Mouse (Mus musculus) small intestine, adult 2 months (tissue): ENCODE results near the gene Lman2l. TPM values are rescaled to one million over a fixed set of nuclear protein-coding genes. Genes with fewer than 3 reads are reported as not detected.

Experiments used
- H3K27ac ChIP-seq: fragments of 200-500 bp; 2 replicates; pipeline ENCODE4 v1.5.1; 2012; ENCODE audit warnings: low read depth, low read length, control low read depth, inconsistent platforms; ENCODE audit not compliant: insufficient read depth
- H3K27me3 ChIP-seq: fragments of 200-500 bp; 2 replicates; pipeline ENCODE4 v1.6.1; 2012; ENCODE audit warnings: mild to moderate bottlenecking, moderate library complexity, low read length, inconsistent platforms; ENCODE audit not compliant: control insufficient read depth, insufficient read depth
- H3K36me3 ChIP-seq: fragments of 200-500 bp; 2 replicates; pipeline ENCODE4 v1.6.1; 2012; ENCODE audit warnings: mild to moderate bottlenecking, low read length, control low read depth, inconsistent platforms; ENCODE audit not compliant: control insufficient read depth, insufficient read depth
- H3K4me1 ChIP-seq: fragments of 200-500 bp; 2 replicates; pipeline ENCODE4 v1.6.1; 2012; ENCODE audit warnings: low read length, inconsistent platforms, mixed read lengths; ENCODE audit not compliant: control insufficient read depth, insufficient read depth, insufficient read length
- H3K4me3 ChIP-seq: fragments of 200-500 bp; 2 replicates; pipeline ENCODE4 v1.5.1; 2012; ENCODE audit warnings: low read depth, mild to moderate bottlenecking, control low read depth, inconsistent platforms, low read length, moderate library complexity
- CTCF ChIP-seq: fragments of 200-500 bp; IDR thresholded peaks from 2 replicates; pipeline ENCODE4 v1.5.1; 2012; ENCODE audit warnings: low read depth, mild to moderate bottlenecking, control low read depth, inconsistent platforms, low read length, moderate library complexity, mixed read lengths; ENCODE audit not compliant: insufficient replicate concordance, insufficient read length; ENCODE audit errors: extremely low read depth
- POLR2A ChIP-seq: fragments of 200-500 bp; IDR thresholded peaks from 2 replicates; pipeline ENCODE4 v1.6.1; 2012; ENCODE audit warnings: low read depth, mild to moderate bottlenecking, control low read depth, inconsistent platforms, low read length, moderate library complexity
- WGBS: fragments of 180-500 bp; shearing (Covaris S2); methylation state at CpG from one replicate; pipeline ENCODE4 v1.1.7; 2018; 5-methylcytosine and 5-hydroxymethylcytosine counted together
- polyA plus RNA-seq: library from polyadenylated mRNA; depleted of rRNA; stranded (reverse); fragments of >200 nt; gene quantifications from 2 replicates; pipeline ENCODE4 v1.2.3, GENCODE M21; 2012

The Lman2l gene
- polyA plus RNA-seq, 1 experiment, result 5.5 TPM

- 28% methylated on average over 4 of the region's 4 CpGs for WGBS
- Histone ChIP-seq H3K4me1 (peaks cover 33% of the 10 kb centered on the region), H3K4me3 (no peak overlapping the region), H3K36me3 (peaks cover 17% of the 10 kb centered on the region), H3K27me3 (no peaks in the 10 kb centered on the region), H3K27ac (peak overlapping the region; percentile 45)
- TF ChIP-seq POLR2A, result no peak
- peak; percentile 6; the same call in 1 of the 2 replicates for TF ChIP-seq CTCF
Measured at GRCm38 (mm10) chr1:36483825-36484224, 38.8 kb upstream of the Lman2l start.

GRCm38 (mm10) chr1:36479903-36480899 is 35.1 kb upstream of the Lman2l start:
- Histone ChIP-seq H3K36me3 (peaks cover 11% of the 10 kb centered on the region; the same call in 1 of the 2 replicates), H3K27me3 (no peaks in the 10 kb centered on the region), H3K4me3 (no peak overlapping the region), H3K4me1 (peaks cover 37% of the 10 kb centered on the region), H3K27ac (no peak overlapping the region)
- TF ChIP-seq CTCF, result no peak
- no peak for TF ChIP-seq POLR2A
- WGBS, result 83% methylated on average over 12 of the region's 12 CpGs

GRCm38 (mm10) chr1:36478343-36478795 is 33.3 kb upstream of the Lman2l start:
- peaks cover 27% of the 10 kb centered on the region for H3K4me1 ChIP-seq
- H3K27ac ChIP-seq, result peak overlapping the region; percentile 69
- H3K27me3 ChIP-seq, result no peaks in the 10 kb centered on the region
- H3K36me3 ChIP-seq, result 0 out of 2 replicates have a peak, but pooled peaks cover 10% of the 10 kb centered on the region
- H3K4me3 ChIP-seq, result peak overlapping the region; percentile 24
- TF ChIP-seq POLR2A (no peak), CTCF (no peak)
- WGBS, result 16% methylated on average over 2 of the region's 2 CpGs

- TF ChIP-seq CTCF, result no peak
- no peak for TF ChIP-seq POLR2A
- WGBS, result 26% methylated on average over 7 of the region's 7 CpGs
- Histone ChIP-seq H3K36me3 (0 out of 2 replicates have a peak, but pooled peaks cover 9% of the 10 kb centered on the region), H3K27ac (peak overlapping the region; percentile 99), H3K27me3 (no peaks in the 10 kb centered on the region), H3K4me1 (peaks cover 21% of the 10 kb centered on the region), H3K4me3 (peak overlapping the region; percentile 56)
Measured at GRCm38 (mm10) chr1:36476426-36476825, 31.4 kb upstream of the Lman2l start.

GRCm38 (mm10) chr1:36475480-36476110 is 30.5 kb upstream of the Lman2l start:
- Histone ChIP-seq H3K27me3 (no peaks in the 10 kb centered on the region), H3K36me3 (0 out of 2 replicates have a peak, but pooled peaks cover 9% of the 10 kb centered on the region), H3K4me3 (peak overlapping the region; percentile 74), H3K4me1 (peaks cover 21% of the 10 kb centered on the region), H3K27ac (peak overlapping the region; percentile 99)
- WGBS, result 15% methylated on average over 8 of the region's 8 CpGs
- TF ChIP-seq CTCF, result no peak
- TF ChIP-seq POLR2A, result peak; percentile 70; the same call in 1 of the 2 replicates

GRCm38 (mm10) chr1:36474646-36475045 is 29.6 kb upstream of the Lman2l start:
- Histone ChIP-seq H3K27ac (peak overlapping the region; percentile 99), H3K4me3 (peak overlapping the region; percentile 74)

GRCm38 (mm10) chr1:36473211-36473780 is 28.2 kb upstream of the Lman2l start:
- 0 out of 2 replicates have a peak, but pooled peaks cover 3% of the 10 kb centered on the region for H3K36me3 ChIP-seq
- WGBS, result 22% methylated on average over 10 of the region's 10 CpGs
- peaks cover 11% of the 10 kb centered on the region for H3K4me1 ChIP-seq
- peak overlapping the region; percentile 74 for H3K4me3 ChIP-seq
- H3K27me3 ChIP-seq, result no peaks in the 10 kb centered on the region
- H3K27ac ChIP-seq, result peak overlapping the region; percentile 99
- TF ChIP-seq POLR2A (no peak), CTCF (peak; percentile 4; the same call in 1 of the 2 replicates)

More at GRCm38 (mm10) chr1:36474646-36475045, 29.6 kb upstream of the Lman2l start:
- TF ChIP-seq CTCF (no peak), POLR2A (peak; percentile 26; the same call in 1 of the 2 replicates)
- 0 out of 2 replicates have a peak, but pooled peaks cover 7% of the 10 kb centered on the region for H3K36me3 ChIP-seq
- 14% methylated on average over 3 of the region's 3 CpGs for WGBS
- H3K4me1 ChIP-seq, result peaks cover 19% of the 10 kb centered on the region
- H3K27me3 ChIP-seq, result no peaks in the 10 kb centered on the region
